Mouse (Mus musculus): ENCODE data around the gene Dpp8. TPM values are rescaled to one million over a fixed set of nuclear protein-coding genes. Genes with fewer than 3 reads are reported as not detected.

Gene Dpp8
- polyA plus RNA-seq, 1 experiment = 76.3 TPM

GRCm38 (mm10) chr9:65101686-65102376 is 69.6 kb downstream of the Dpp8 start:
- peaks cover 2% of the 10 kb centered on the region; the same call in 1 of the 2 replicates for H3K4me1 ChIP-seq (ENCODE audit: control insufficient read depth, insufficient read depth, low read length)
- TF ChIP-seq POLR2A (IDR thresholded peaks at IDR 0.05; ENCODE audit: borderline replicate concordance, extremely low read depth, low read depth, low read length) = no peak
- TF ChIP-seq CTCF (IDR thresholded peaks at IDR 0.05; ENCODE audit: insufficient read depth, low read length) = no peak
- peak; percentile 15 for DNase-seq
- H3K4me3 ChIP-seq (replicated peaks; ENCODE audit: extremely low read depth, low read depth, low read length) = peak overlapping the region; percentile 52
- WGBS = under 1% methylated on average over 39 of the region's 39 CpGs

GRCm38 (mm10) chr9:65102377-65103172 is 70.4 kb downstream of the Dpp8 start:
- peaks cover 2% of the 10 kb centered on the region; the same call in 1 of the 2 replicates for H3K4me1 ChIP-seq (ENCODE audit: control insufficient read depth, insufficient read depth, low read length)
- peak overlapping the region; percentile 23 for H3K4me3 ChIP-seq (replicated peaks; ENCODE audit: extremely low read depth, low read depth, low read length)
- TF ChIP-seq CTCF (IDR thresholded peaks at IDR 0.05; ENCODE audit: insufficient read depth, low read length) (no peak), POLR2A (IDR thresholded peaks at IDR 0.05; ENCODE audit: borderline replicate concordance, extremely low read depth, low read depth, low read length) (no peak)
- WGBS = 14% methylated on average over 34 of the region's 36 CpGs
- no peak for DNase-seq

- 54% methylated on average over 8 of the region's 8 CpGs for WGBS
These were observed 71.0 kb downstream of the Dpp8 start for GRCm38 (mm10) chr9:65103173-65103752.

GRCm38 (mm10) chr9:65106821-65107220 is 74.6 kb downstream of the Dpp8 start:
- H3K4me1 ChIP-seq (ENCODE audit: control insufficient read depth, insufficient read depth, low read length) = no peaks in the 10 kb centered on the region
- no peak overlapping the region for H3K4me3 ChIP-seq (replicated peaks; ENCODE audit: extremely low read depth, low read depth, low read length)
- 69% methylated on average over 4 of the region's 4 CpGs for WGBS
- DNase-seq = no peak
- no peak for TF ChIP-seq CTCF (IDR thresholded peaks at IDR 0.05; ENCODE audit: insufficient read depth, low read length)
- no peak for TF ChIP-seq POLR2A (IDR thresholded peaks at IDR 0.05; ENCODE audit: borderline replicate concordance, extremely low read depth, low read depth, low read length)

More at GRCm38 (mm10) chr9:65103173-65103752, 71.0 kb downstream of the Dpp8 start:
- DNase-seq = no peak
- no peak overlapping the region for H3K4me3 ChIP-seq (replicated peaks; ENCODE audit: extremely low read depth, low read depth, low read length)
- TF ChIP-seq CTCF (IDR thresholded peaks at IDR 0.05; ENCODE audit: insufficient read depth, low read length) (no peak), POLR2A (IDR thresholded peaks at IDR 0.05; ENCODE audit: borderline replicate concordance, extremely low read depth, low read depth, low read length) (no peak)
- peaks cover 2% of the 10 kb centered on the region; the same call in 1 of the 2 replicates for H3K4me1 ChIP-seq (ENCODE audit: control insufficient read depth, insufficient read depth, low read length)

- TF ChIP-seq CTCF (IDR thresholded peaks at IDR 0.05; ENCODE audit: insufficient read depth, low read length) (no peak), POLR2A (IDR thresholded peaks at IDR 0.05; ENCODE audit: borderline replicate concordance, extremely low read depth, low read depth, low read length) (no peak)
- DNase-seq = no peak
- H3K4me3 ChIP-seq (replicated peaks; ENCODE audit: extremely low read depth, low read depth, low read length) = no peak overlapping the region
- 57% methylated on average over 1 of the region's 1 CpGs for WGBS
- no peaks in the 10 kb centered on the region for H3K4me1 ChIP-seq (ENCODE audit: control insufficient read depth, insufficient read depth, low read length)
These were observed 75.7 kb downstream of the Dpp8 start for GRCm38 (mm10) chr9:65107893-65108292.

GRCm38 (mm10) chr9:65109132-65110072 is 77.2 kb downstream of the Dpp8 start:
- no peak for TF ChIP-seq CTCF (IDR thresholded peaks at IDR 0.05; ENCODE audit: insufficient read depth, low read length)
- no peak for TF ChIP-seq POLR2A (IDR thresholded peaks at IDR 0.05; ENCODE audit: borderline replicate concordance, extremely low read depth, low read depth, low read length)
- Histone ChIP-seq H3K4me1 (ENCODE audit: control insufficient read depth, insufficient read depth, low read length) (no peaks in the 10 kb centered on the region), H3K4me3 (replicated peaks; ENCODE audit: extremely low read depth, low read depth, low read length) (no peak overlapping the region)
- no peak for DNase-seq
- WGBS = 34% methylated on average over 24 of the region's 24 CpGs

GRCm38 (mm10) chr9:65111698-65112097 is 79.5 kb downstream of the Dpp8 start:
- TF ChIP-seq CTCF (IDR thresholded peaks at IDR 0.05; ENCODE audit: insufficient read depth, low read length) = no peak
- no peak for TF ChIP-seq POLR2A (IDR thresholded peaks at IDR 0.05; ENCODE audit: borderline replicate concordance, extremely low read depth, low read depth, low read length)
- Histone ChIP-seq H3K4me1 (ENCODE audit: control insufficient read depth, insufficient read depth, low read length) (no peaks in the 10 kb centered on the region), H3K4me3 (replicated peaks; ENCODE audit: extremely low read depth, low read depth, low read length) (no peak overlapping the region)
- WGBS = 83% methylated on average over 5 of the region's 5 CpGs
- no peak for DNase-seq

- WGBS = 79% methylated on average over 2 of the region's 2 CpGs
- no peak for DNase-seq
- TF ChIP-seq CTCF (IDR thresholded peaks at IDR 0.05; ENCODE audit: insufficient read depth, low read length) (no peak), POLR2A (IDR thresholded peaks at IDR 0.05; ENCODE audit: borderline replicate concordance, extremely low read depth, low read depth, low read length) (no peak)
- Histone ChIP-seq H3K4me3 (replicated peaks; ENCODE audit: extremely low read depth, low read depth, low read length) (no peak overlapping the region), H3K4me1 (ENCODE audit: control insufficient read depth, insufficient read depth, low read length) (no peaks in the 10 kb centered on the region)
These were observed 81.5 kb downstream of the Dpp8 start for GRCm38 (mm10) chr9:65113694-65114093.
